Mouse (Mus musculus): ENCODE measurements around the gene Myg1. TPM values are rescaled to one million over a fixed set of nuclear protein-coding genes. Genes with fewer than 3 reads are reported as not detected.

Myg1 gene
- polyA plus RNA-seq, 1 experiment from 2014 or later = 90.8 TPM

DNA sequence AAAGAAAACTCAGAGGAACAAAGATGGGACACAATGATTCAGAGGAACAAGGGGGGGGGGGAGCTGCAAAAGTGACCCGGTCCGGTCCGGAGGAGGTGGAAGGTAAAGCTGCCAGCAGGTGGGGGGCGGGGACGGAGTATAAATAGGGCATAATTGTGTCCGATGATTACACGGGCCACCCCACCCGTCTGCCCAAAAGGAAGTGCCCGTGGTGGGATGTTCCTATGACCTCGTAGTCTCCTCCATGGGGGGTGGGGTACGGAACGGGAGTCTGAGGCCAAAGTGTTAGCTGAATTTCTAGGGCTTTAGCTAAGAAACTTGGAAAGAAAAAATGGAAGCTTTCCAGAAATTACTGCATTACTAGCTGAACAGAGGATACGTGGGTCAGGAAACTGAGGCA is 38.5 kb downstream of the Myg1 start:
- no peak overlapping the region for H3K4me2 ChIP-seq (replicated peaks)
- no peaks in the 10 kb centered on the region for H3K9me3 ChIP-seq (replicated peaks)
- WGBS = 10% methylated on average over 13 of the region's 13 CpGs
- H3K9ac ChIP-seq = no peak overlapping the region
- H3K36me3 ChIP-seq = no peaks in the 10 kb centered on the region
- peaks cover 35% of the 10 kb centered on the region for H3K27me3 ChIP-seq
- peaks cover 29% of the 10 kb centered on the region for H3K4me1 ChIP-seq
- no peak for ATAC-seq (ENCODE audit: low FRiP score)
- no peak overlapping the region for H3K4me3 ChIP-seq
- no peak overlapping the region for H3K27ac ChIP-seq

DNA sequence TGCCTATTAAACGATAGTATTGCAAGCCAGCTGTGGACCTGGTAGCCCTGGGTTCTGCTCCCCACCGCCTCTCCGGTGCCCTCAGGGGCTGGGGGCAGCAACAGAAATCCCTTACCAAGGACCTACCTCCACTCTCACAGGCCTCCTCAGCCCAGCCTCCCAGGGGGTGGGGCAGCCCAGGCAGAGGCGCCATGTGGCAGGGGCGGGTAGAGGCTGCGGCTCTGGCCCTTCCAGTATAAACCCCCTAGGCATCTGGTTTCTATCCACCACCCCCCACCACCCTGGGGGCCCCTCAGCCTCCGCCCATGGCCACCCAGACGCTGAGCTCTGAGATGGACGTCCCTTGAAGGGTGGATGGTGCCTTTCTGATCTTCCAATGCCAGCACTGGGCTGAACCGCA is 39.2 kb downstream of the Myg1 start:
- Histone ChIP-seq H3K36me3 (no peaks in the 10 kb centered on the region), H3K4me1 (peaks cover 29% of the 10 kb centered on the region), H3K27ac (no peak overlapping the region), H3K9me3 (replicated peaks) (no peaks in the 10 kb centered on the region), H3K9ac (peak overlapping the region; percentile 35; the same call in 1 of the 2 replicates), H3K4me2 (replicated peaks) (peak overlapping the region; percentile 24), H3K27me3 (peaks cover 27% of the 10 kb centered on the region), H3K4me3 (no peak overlapping the region)
- ATAC-seq (ENCODE audit: low FRiP score) = no peak
- WGBS = 7% methylated on average over 10 of the region's 10 CpGs

DNA sequence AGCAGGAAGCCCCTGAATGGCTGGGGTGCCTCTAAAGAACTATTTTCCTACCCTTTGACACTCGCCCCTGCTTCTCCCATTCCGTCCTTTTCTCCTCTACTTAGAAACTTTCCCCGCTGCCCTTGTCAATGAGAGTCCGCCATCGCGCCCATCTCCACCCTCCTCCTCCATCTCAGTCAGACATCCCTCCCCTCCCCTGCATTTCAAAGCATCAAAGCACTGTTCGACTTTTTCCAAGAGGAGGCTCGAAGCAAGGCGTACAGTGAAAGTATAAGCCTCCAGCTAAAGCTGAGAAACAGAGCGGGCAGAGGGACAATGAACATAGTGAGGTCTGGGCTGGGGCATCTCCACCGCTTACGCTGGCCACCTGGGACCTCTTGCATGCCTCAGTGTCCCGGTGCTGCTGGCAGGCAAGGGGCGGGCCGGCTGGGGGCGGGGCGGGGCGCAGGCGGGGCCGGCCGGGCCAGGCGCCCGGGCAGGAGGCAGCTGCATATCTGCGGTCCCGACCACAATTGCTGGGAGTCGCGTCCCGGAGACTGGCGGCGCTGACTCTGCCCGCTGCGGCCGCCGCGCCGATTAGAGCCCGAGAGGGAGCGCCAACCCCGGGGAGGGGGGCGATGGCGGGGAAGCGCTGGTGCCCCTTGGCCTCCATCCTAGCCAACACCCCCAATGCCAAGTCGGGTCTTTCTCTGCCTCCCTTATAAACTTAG is 45.1 kb downstream of the Myg1 start:
- ATAC-seq (ENCODE audit: low FRiP score) = peak; percentile 88
- WGBS = under 1% methylated on average over 43 of the region's 43 CpGs
- peak overlapping the region; percentile 49 for H3K4me3 ChIP-seq
- peak overlapping the region; percentile 81 for H3K4me2 ChIP-seq (replicated peaks)
- no peaks in the 10 kb centered on the region for H3K36me3 ChIP-seq
- peaks cover 9% of the 10 kb centered on the region for H3K27me3 ChIP-seq
- H3K4me1 ChIP-seq = peaks cover 20% of the 10 kb centered on the region
- no peaks in the 10 kb centered on the region for H3K9me3 ChIP-seq (replicated peaks)
- peak overlapping the region; percentile 65 for H3K9ac ChIP-seq
- H3K27ac ChIP-seq = peak overlapping the region; percentile 56

DNA sequence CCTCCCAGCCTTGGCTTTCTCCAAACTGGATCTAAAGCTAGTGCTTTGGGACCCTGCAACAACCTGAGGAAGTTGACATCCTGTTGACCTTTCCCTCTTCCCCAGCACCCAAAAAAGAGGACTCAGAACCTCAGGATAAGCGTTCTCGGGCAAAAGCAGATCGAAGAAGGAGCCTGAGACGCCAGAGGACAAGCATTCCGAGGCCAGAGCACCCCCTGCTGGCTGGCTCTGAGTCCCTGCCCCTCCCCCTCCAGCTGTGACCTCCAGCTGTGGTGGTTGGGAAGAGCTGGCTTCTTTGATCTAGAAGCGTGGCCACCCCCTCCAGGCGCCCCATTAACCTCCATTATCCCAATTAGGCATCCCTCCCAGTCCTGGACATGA is 45.6 kb downstream of the Myg1 start:
- peak; percentile 62 for ATAC-seq (ENCODE audit: low FRiP score)
- H3K36me3 ChIP-seq = no peaks in the 10 kb centered on the region
- H3K27ac ChIP-seq = peak overlapping the region; percentile 56
- H3K9ac ChIP-seq = peak overlapping the region; percentile 65
- H3K4me1 ChIP-seq = peaks cover 20% of the 10 kb centered on the region
- H3K4me2 ChIP-seq (replicated peaks) = peak overlapping the region; percentile 81
- peak overlapping the region; percentile 49 for H3K4me3 ChIP-seq
- H3K27me3 ChIP-seq = peaks cover 4% of the 10 kb centered on the region
- under 1% methylated on average over 7 of the region's 7 CpGs for WGBS
- no peaks in the 10 kb centered on the region for H3K9me3 ChIP-seq (replicated peaks)

DNA sequence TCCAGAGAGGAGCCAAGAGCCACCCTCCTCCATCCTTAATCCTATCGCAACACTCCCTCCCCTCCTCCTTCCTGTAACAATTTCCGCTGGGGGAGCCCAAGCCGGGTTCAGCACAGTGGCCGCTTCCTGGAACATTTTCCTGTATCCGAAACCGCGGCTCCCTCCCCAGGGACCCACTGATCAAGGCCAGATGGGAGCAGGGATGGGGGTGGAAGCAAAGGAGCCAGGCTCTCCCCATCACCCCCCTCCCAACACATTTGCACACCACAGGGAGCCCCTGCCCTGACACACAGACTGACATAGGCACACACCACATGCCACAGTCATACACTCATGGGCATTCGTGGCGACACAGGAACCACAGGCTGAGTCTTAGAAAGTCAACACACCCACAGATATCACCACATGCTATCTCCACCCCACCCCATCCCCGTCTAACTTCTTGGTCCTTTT is 46.3 kb downstream of the Myg1 start:
- ATAC-seq (ENCODE audit: low FRiP score) = 0 out of 2 replicates have a peak, but pooled peaks have one; percentile 15
- Histone ChIP-seq H3K27ac (peak overlapping the region; percentile 35; the same call in 1 of the 2 replicates), H3K9ac (no peak overlapping the region), H3K9me3 (replicated peaks) (no peaks in the 10 kb centered on the region), H3K27me3 (peaks cover 3% of the 10 kb centered on the region; the same call in 1 of the 2 replicates), H3K4me1 (peaks cover 20% of the 10 kb centered on the region), H3K4me2 (replicated peaks) (peak overlapping the region; percentile 81), H3K4me3 (peak overlapping the region; percentile 49; the same call in 1 of the 2 replicates), H3K36me3 (no peaks in the 10 kb centered on the region)
- WGBS = 2% methylated on average over 10 of the region's 10 CpGs

GRCm38 (mm10) chr15:102381575-102381974 is 50.1 kb downstream of the Myg1 start:
- peaks cover 3% of the 10 kb centered on the region; the same call in 1 of the 2 replicates for H3K27me3 ChIP-seq
- peaks cover 14% of the 10 kb centered on the region for H3K4me1 ChIP-seq
- ATAC-seq (ENCODE audit: low FRiP score) = peak; percentile 60
- H3K4me2 ChIP-seq (replicated peaks) = no peak overlapping the region
- no peak overlapping the region for H3K27ac ChIP-seq
- no peaks in the 10 kb centered on the region for H3K36me3 ChIP-seq
- H3K9ac ChIP-seq = no peak overlapping the region
- no peak overlapping the region for H3K4me3 ChIP-seq
- no peaks in the 10 kb centered on the region for H3K9me3 ChIP-seq (replicated peaks)
- 4% methylated on average over 7 of the region's 7 CpGs for WGBS

- Histone ChIP-seq H3K27me3 (no peaks in the 10 kb centered on the region; the same call in 1 of the 2 replicates), H3K4me2 (replicated peaks) (no peak overlapping the region), H3K4me3 (no peak overlapping the region), H3K27ac (no peak overlapping the region), H3K36me3 (no peaks in the 10 kb centered on the region), H3K9ac (no peak overlapping the region), H3K4me1 (no peaks in the 10 kb centered on the region), H3K9me3 (replicated peaks) (no peaks in the 10 kb centered on the region)
- 84% methylated on average over 6 of the region's 6 CpGs for whole genome bisulfite sequencing
- ATAC-seq (ENCODE audit: low FRiP score) = no peak
These were observed 52.2 kb downstream of the Myg1 start for GRCm38 (mm10) chr15:102383671-102384070.

DNA sequence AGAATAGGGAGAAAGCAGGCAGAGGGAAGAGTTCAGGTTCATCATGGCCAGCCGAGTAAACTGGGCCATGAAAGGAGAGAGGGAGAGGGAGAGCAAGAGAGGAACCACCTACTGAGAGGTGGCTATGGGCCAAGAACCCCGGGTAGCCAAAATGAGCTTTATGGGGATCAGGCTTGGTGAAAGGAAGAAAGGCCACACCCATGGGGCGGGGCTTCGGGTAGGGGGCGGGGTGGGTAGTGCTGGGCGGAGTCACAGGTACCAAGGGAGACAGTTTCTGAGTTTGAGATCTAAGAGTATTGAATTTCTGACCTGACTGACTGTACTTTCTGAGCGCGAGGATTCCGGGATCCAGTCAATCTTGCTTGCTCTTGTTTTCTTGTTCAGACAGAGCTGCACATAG is 55.1 kb downstream of the Myg1 start:
- H3K4me2 ChIP-seq (replicated peaks) = no peak overlapping the region
- no peaks in the 10 kb centered on the region for H3K27me3 ChIP-seq
- no peaks in the 10 kb centered on the region for H3K36me3 ChIP-seq
- no peak overlapping the region for H3K27ac ChIP-seq
- WGBS = 49% methylated on average over 9 of the region's 9 CpGs
- ATAC-seq (ENCODE audit: low FRiP score) = no peak
- H3K4me3 ChIP-seq = no peak overlapping the region
- no peaks in the 10 kb centered on the region for H3K9me3 ChIP-seq (replicated peaks)
- H3K9ac ChIP-seq = no peak overlapping the region
- no peaks in the 10 kb centered on the region for H3K4me1 ChIP-seq

Other genes starting within 250 kb of the Myg1 start
- 21.8 and 22.7 TPM in 2 replicates for gene Tns2, start 231.3 kb upstream of the Myg1 start, polyA plus RNA-seq (2016; fragmentation: Nextera tagmentation; extraction: Ambion mirVana)
- gene Spryd3, start 195.5 kb upstream of the Myg1 start, polyA plus RNA-seq (2016; fragmentation: Nextera tagmentation; extraction: Ambion mirVana) = 28.1 and 29.2 TPM in 2 replicates
- 0.42 TPM in 1 of 2 replicates, not detected in the other for gene Igfbp6, start 187.3 kb upstream of the Myg1 start, polyA plus RNA-seq (2016; fragmentation: Nextera tagmentation; extraction: Ambion mirVana)
- 0.09 TPM in 1 of 2 replicates, not detected in the other for gene Soat2, start 181.2 kb upstream of the Myg1 start, polyA plus RNA-seq (2016; fragmentation: Nextera tagmentation; extraction: Ambion mirVana)
- gene Zfp740, start 128.5 kb upstream of the Myg1 start, polyA plus RNA-seq (2016; fragmentation: Nextera tagmentation; extraction: Ambion mirVana) = 111 and 113 TPM in 2 replicates
- 49.3 and 53.5 TPM in 2 replicates for gene Csad, start 127.0 kb upstream of the Myg1 start, polyA plus RNA-seq (2016; fragmentation: Nextera tagmentation; extraction: Ambion mirVana)
- gene Itgb7, start 99.8 kb upstream of the Myg1 start, polyA plus RNA-seq (2016; fragmentation: Nextera tagmentation; extraction: Ambion mirVana) = 1.1 and 2.2 TPM in 2 replicates
- 42.2 and 45.6 TPM in 2 replicates for gene Rarg, start 74.2 kb upstream of the Myg1 start, polyA plus RNA-seq (2016; fragmentation: Nextera tagmentation; extraction: Ambion mirVana)
- 0.30 and 0.49 TPM in 2 replicates for gene Gm9918, start 61.1 kb upstream of the Myg1 start, polyA plus RNA-seq (2016; fragmentation: Nextera tagmentation; extraction: Ambion mirVana)
- 54.2 and 54.9 TPM in 2 replicates for gene Mfsd5, start 52.3 kb upstream of the Myg1 start, polyA plus RNA-seq (2016; fragmentation: Nextera tagmentation; extraction: Ambion mirVana)
- 26.7 and 27.3 TPM in 2 replicates for gene Espl1, start 35.4 kb upstream of the Myg1 start, polyA plus RNA-seq (2016; fragmentation: Nextera tagmentation; extraction: Ambion mirVana)
- gene Pfdn5, start 5.6 kb upstream of the Myg1 start, polyA plus RNA-seq (2016; fragmentation: Nextera tagmentation; extraction: Ambion mirVana) = 331 and 402 TPM in 2 replicates
- 54.6 and 60.9 TPM in 2 replicates for gene Aaas, start 19.1 kb downstream of the Myg1 start, polyA plus RNA-seq (2016; fragmentation: Nextera tagmentation; extraction: Ambion mirVana)
- 1.9 and 2.1 TPM in 2 replicates for gene Sp7, start 35.5 kb downstream of the Myg1 start, polyA plus RNA-seq (2016; fragmentation: Nextera tagmentation; extraction: Ambion mirVana)
- 9.1 and 9.3 TPM in 2 replicates for gene Sp1, start 74.4 kb downstream of the Myg1 start, polyA plus RNA-seq (2016; fragmentation: Nextera tagmentation; extraction: Ambion mirVana)
- gene Amhr2, start 113.7 kb downstream of the Myg1 start, polyA plus RNA-seq (2016; fragmentation: Nextera tagmentation; extraction: Ambion mirVana) = 0.23 TPM in 1 of 2 replicates, not detected in the other
- 89.7 and 91.3 TPM in 2 replicates for gene Prr13, start 127.3 kb downstream of the Myg1 start, polyA plus RNA-seq (2016; fragmentation: Nextera tagmentation; extraction: Ambion mirVana)
- 153 and 161 TPM in 2 replicates for gene Pcbp2, start 138.8 kb downstream of the Myg1 start, polyA plus RNA-seq (2016; fragmentation: Nextera tagmentation; extraction: Ambion mirVana)
- gene Gm10337, start 172.0 kb downstream of the Myg1 start, polyA plus RNA-seq (2016; fragmentation: Nextera tagmentation; extraction: Ambion mirVana) = 4.3 and 6.6 TPM in 2 replicates
- gene Map3k12, start 185.4 kb downstream of the Myg1 start, polyA plus RNA-seq (2016; fragmentation: Nextera tagmentation; extraction: Ambion mirVana) = 45.5 and 46.0 TPM in 2 replicates
- 93.0 and 94.0 TPM in 2 replicates for gene Tarbp2, start 186.5 kb downstream of the Myg1 start, polyA plus RNA-seq (2016; fragmentation: Nextera tagmentation; extraction: Ambion mirVana)
- 3.6 and 4.3 TPM in 2 replicates for gene Npff, start 193.2 kb downstream of the Myg1 start, polyA plus RNA-seq (2016; fragmentation: Nextera tagmentation; extraction: Ambion mirVana)

Data from hindbrain, embryonic 12.5 days (tissue).